Mouse (Mus musculus) CH12.LX (cell line): Measurements from ENCODE around the gene Oas3. TPM values are rescaled to one million over a fixed set of nuclear protein-coding genes. Genes with fewer than 3 reads are reported as not detected.

Experiments used
- DNase-seq: peaks from one replicate; pipeline ENCODE4 v3.0.0-alpha.2; 2013; ENCODE audit errors: extremely low read depth
- H3K27ac ChIP-seq: 2 replicates; pipeline ENCODE4 v1.5.1; 2012; ENCODE audit warnings: low read depth, mild to moderate bottlenecking, control low read depth, moderate library complexity; ENCODE audit not compliant: insufficient read depth
- H3K27me3 ChIP-seq: replicated peaks from 2 replicates; pipeline ENCODE3; 2012; ENCODE audit warnings: inconsistent platforms
- H3K36me3 ChIP-seq, 2 experiments: replicated peaks in 1 of 2; 2 replicates each; pipeline versions ENCODE3 to v1.6.1; 2012; ENCODE audit warnings: inconsistent platforms in 1 of 2, low read length in 1 of 2, mild to moderate bottlenecking in 1 of 2, mixed read lengths in 1 of 2, moderate library complexity in 1 of 2; ENCODE audit not compliant: control insufficient read depth in 1 of 2, insufficient read depth in 1 of 2
- H3K4me1 ChIP-seq, 2 experiments: 2 replicates each; pipeline ENCODE4 v1.6.1; 2012; ENCODE audit warnings: inconsistent platforms in 1 of 2, moderate library complexity in 1 of 2; ENCODE audit not compliant: insufficient read depth in 2 of 2, control insufficient read depth in 1 of 2
- H3K4me2 ChIP-seq: 2 replicates; pipeline ENCODE4 v1.6.1; 2012; ENCODE audit warnings: low read depth, mild to moderate bottlenecking, control low read depth; ENCODE audit not compliant: poor library complexity, insufficient read depth, severe bottlenecking
- H3K4me3 ChIP-seq, 3 experiments: fragments of 150-350 bp in 1 of 3; sonication (generic) in 1 of 3; replicated peaks in 1 of 3; 2 replicates each; pipeline versions ENCODE3 to v1.5.1; 2011 to 2012; ENCODE audit warnings: low read depth in 2 of 3, low read length in 2 of 3, mild to moderate bottlenecking in 2 of 3, moderate library complexity in 2 of 3, control low read depth in 1 of 3, improper control_type of control experiment in 1 of 3, inconsistent platforms in 1 of 3, mixed read lengths in 1 of 3; ENCODE audit not compliant: poor library complexity in 1 of 3
- H3K79me2 ChIP-seq: replicated peaks from 2 replicates; pipeline ENCODE4 v1.6.1; 2012; ENCODE audit warnings: mild to moderate bottlenecking, moderate library complexity; ENCODE audit not compliant: control insufficient read depth, poor library complexity, insufficient read depth, severe bottlenecking; ENCODE audit errors: extremely low read depth
- H3K9ac ChIP-seq: 2 replicates; pipeline ENCODE4 v1.6.1; 2012; ENCODE audit warnings: low read depth, mild to moderate bottlenecking, control low read depth, moderate library complexity; ENCODE audit not compliant: insufficient read depth
- H3K9me3 ChIP-seq: replicated peaks from 2 replicates; pipeline ENCODE3; 2012; ENCODE audit warnings: low read length, inconsistent platforms, mixed read lengths
- BHLHE40 ChIP-seq: IDR thresholded peaks from 2 replicates; pipeline ENCODE4 v1.6.1; 2011; ENCODE audit warnings: mild to moderate bottlenecking, low read depth, low read length, improper control_type of control experiment
- CHD1 ChIP-seq: IDR thresholded peaks from 2 replicates; pipeline ENCODE4 v1.6.1; 2012; ENCODE audit warnings: low read depth, low read length, improper control_type of control experiment, inconsistent platforms
- CTCF ChIP-seq, 2 experiments: IDR thresholded peaks in 1 of 2; conservative IDR thresholded peaks in 1 of 2; 2 replicates each; pipeline ENCODE4 v1.5.1; 2011 to 2012; ENCODE audit warnings: low read depth in 2 of 2, low read length in 2 of 2, improper control_type of control experiment in 1 of 2, inconsistent platforms in 1 of 2, mild to moderate bottlenecking in 1 of 2, moderate library complexity in 1 of 2
- EP300 ChIP-seq: IDR thresholded peaks from 2 replicates; pipeline ENCODE4 v1.6.1; 2011; ENCODE audit warnings: low read length, improper control_type of control experiment
- GABPA ChIP-seq: IDR thresholded peaks from 2 replicates; pipeline ENCODE4 v1.6.1; 2012; ENCODE audit warnings: low read depth, low read length, improper control_type of control experiment, inconsistent platforms; ENCODE audit not compliant: insufficient replicate concordance
- IRF4 ChIP-seq: IDR thresholded peaks from 2 replicates; pipeline ENCODE4 v1.6.1; 2014; ENCODE audit warnings: low read depth, mild to moderate bottlenecking, inconsistent platforms, low read length, improper control_type of control experiment
- JUN ChIP-seq: IDR thresholded peaks from 2 replicates; pipeline ENCODE4 v1.6.1; 2011; ENCODE audit warnings: low read depth, mild to moderate bottlenecking, low read length, improper control_type of control experiment, moderate library complexity; ENCODE audit not compliant: insufficient read depth
- MAFK ChIP-seq: IDR thresholded peaks from 2 replicates; pipeline ENCODE4 v1.6.1; 2011; ENCODE audit warnings: low read length, improper control_type of control experiment; ENCODE audit not compliant: insufficient replicate concordance
- MXI1 ChIP-seq: IDR thresholded peaks from 2 replicates; pipeline ENCODE4 v1.6.1; 2011; ENCODE audit warnings: mild to moderate bottlenecking, low read depth, low read length, improper control_type of control experiment
- NELFE ChIP-seq: IDR thresholded peaks from 2 replicates; pipeline ENCODE4 v1.6.1; 2011; ENCODE audit warnings: low read depth, low read length, improper control_type of control experiment
- POLR2AphosphoS2 ChIP-seq: IDR thresholded peaks from 2 replicates; pipeline ENCODE4 v1.6.1; 2011; ENCODE audit warnings: low read depth, low read length, improper control_type of control experiment
- RAD21 ChIP-seq: IDR thresholded peaks from 2 replicates; pipeline ENCODE4 v1.6.1; 2011; ENCODE audit warnings: low read depth, mild to moderate bottlenecking, low read length, improper control_type of control experiment, moderate library complexity
- RCOR1 ChIP-seq: conservative IDR thresholded peaks from 2 replicates; pipeline ENCODE4 v1.6.1; 2012; ENCODE audit warnings: low read depth, mild to moderate bottlenecking, inconsistent platforms, low read length, improper control_type of control experiment
- SMC3 ChIP-seq: IDR thresholded peaks from 2 replicates; pipeline ENCODE4 v1.6.1; 2011; ENCODE audit warnings: low read depth, low read length, improper control_type of control experiment
- UBTF ChIP-seq: IDR thresholded peaks from 2 replicates; pipeline ENCODE4 v1.6.1; 2012; ENCODE audit warnings: low read depth, mild to moderate bottlenecking, inconsistent platforms, low read length, improper control_type of control experiment, moderate library complexity
- USF1 ChIP-seq: IDR thresholded peaks from 2 replicates; pipeline ENCODE4 v1.6.1; 2014; ENCODE audit warnings: low read depth, mild to moderate bottlenecking, inconsistent platforms, low read length, improper control_type of control experiment
- USF2 ChIP-seq: conservative IDR thresholded peaks from 2 replicates; pipeline ENCODE4 v1.6.1; 2011; ENCODE audit warnings: low read depth, low read length, improper control_type of control experiment
- dilution Hi-C: fragments of 300-500 bp; cut with MboI; formaldehyde crosslinking; loops from 2 replicates; pipeline ENCODE4 v1.14.3; 2020; ENCODE audit warnings: low sequenced_read_pairs; ENCODE audit not compliant: extremely low pct_unique_long_range_greater_than_20kb, extremely low pct_ligation_motif_present
- in situ Hi-C: fragments of 300-500 bp; cut with MboI; formaldehyde crosslinking; loops from 3 replicates; pipeline ENCODE4 v1.14.3; 2019; ENCODE audit warnings: low sequenced_read_pairs, low pct_ligation_motif_present, low pct_unique_long_range_greater_than_20kb, mixed read lengths
- polyA plus RNA-seq: library from polyadenylated mRNA; unstranded; fragments of >175 nt; gene quantifications from 2 replicates; pipeline ENCODE4 v1.2.1, GENCODE M21; 2012; ENCODE audit warnings: low read depth; ENCODE audit not compliant: insufficient read length
- total RNA-seq, 2 experiments: library from RNA; depleted of rRNA; stranded (reverse); fragments of 300-350 nt in 1 of 2; fragments of >200 nt in 1 of 2; gene quantifications; 2 replicates each; pipeline ENCODE4 v1.2.3; 2012 to 2014

The Oas3 gene
- total and polyA plus RNA-seq, 3 experiments = 0.30 TPM; not detected in 2

DNA sequence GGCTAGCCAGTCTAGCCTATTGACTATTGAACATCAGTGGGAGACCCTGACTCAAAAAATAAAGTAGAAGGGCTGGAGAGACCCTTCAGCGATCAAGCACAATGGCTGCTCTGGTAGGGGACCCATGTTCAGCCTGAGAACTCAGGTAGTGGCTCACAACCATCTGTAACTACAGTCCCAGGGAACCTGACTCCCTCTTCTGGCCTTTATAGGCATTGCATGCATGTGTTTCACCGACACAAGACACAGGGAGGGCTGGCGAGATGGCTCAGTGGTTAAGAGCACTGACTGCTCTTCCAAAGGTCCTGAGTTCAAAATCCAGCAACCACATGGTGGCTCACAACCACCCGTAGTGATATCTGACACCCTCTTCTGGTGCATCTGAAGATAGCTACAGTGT lies 35.3 kb downstream of the Oas3 start:
- dilution Hi-C loops = no loop called here
- Histone ChIP-seq H3K27me3 (peaks cover 31% of the 10 kb centered on the region), H3K27ac (no peak overlapping the region), H3K9me3 (peaks cover 4% of the 10 kb centered on the region), H3K4me1 (no peaks in the 10 kb centered on the region), H3K4me2 (no peak overlapping the region)
- peak; percentile 67 for DNase-seq
- in situ Hi-C loops = no loop called here
- TF ChIP-seq JUN (no peak), RCOR1 (no peak), BHLHE40 (no peak), GABPA (no peak), CTCF (conservative IDR thresholded peaks at IDR 0.05 in 1 of 2, IDR thresholded peaks at IDR 0.05 in 1 of 2; ENCODE audit: low read depth in 2 of 2, low read length in 2 of 2) (peak; percentile 69 to 71; a peak in 3 of 4 replicates), USF2 (no peak), IRF4 (no peak), NELFE (no peak), SMC3 (peak; percentile 58), RAD21 (peak; percentile 53), MAFK (no peak), UBTF (no peak), CHD1 (no peak), EP300 (no peak), USF1 (no peak), POLR2AphosphoS2 (no peak)
- TF ChIP-seq, all 38 proteins: peak for 3
- no peaks in the 10 kb centered on the region for H3K79me2 ChIP-seq
- no peak overlapping the region for H3K9ac ChIP-seq
- H3K36me3 ChIP-seq = no peaks in the 10 kb centered on the region
- no peak overlapping the region for H3K4me3 ChIP-seq

- TF ChIP-seq BHLHE40 (0 out of 2 replicates have a peak, but pooled peaks have one; percentile 32), MXI1 (no peak)
- TF ChIP-seq, all 38 proteins: peak for 1
- H3K36me3 ChIP-seq = no peaks in the 10 kb centered on the region
- H3K9ac ChIP-seq = no peak overlapping the region
- no peak overlapping the region for H3K4me2 ChIP-seq
- dilution Hi-C loops (no loop called here), in situ Hi-C loops (no loop called here)
- no peak overlapping the region for H3K4me3 ChIP-seq
- no peak for DNase-seq
- no peaks in the 10 kb centered on the region for H3K79me2 ChIP-seq
- peaks cover 42% of the 10 kb centered on the region for H3K27me3 ChIP-seq
- no peaks in the 10 kb centered on the region for H3K9me3 ChIP-seq
- H3K27ac ChIP-seq = no peak overlapping the region
- no peaks in the 10 kb centered on the region for H3K4me1 ChIP-seq
These were observed 43.0 kb downstream of the Oas3 start for GRCm38 (mm10) chr5:120734380-120734990.
